9 mouse cellular contexts compared by ENCODE assay signal in the genomic region with DNA sequence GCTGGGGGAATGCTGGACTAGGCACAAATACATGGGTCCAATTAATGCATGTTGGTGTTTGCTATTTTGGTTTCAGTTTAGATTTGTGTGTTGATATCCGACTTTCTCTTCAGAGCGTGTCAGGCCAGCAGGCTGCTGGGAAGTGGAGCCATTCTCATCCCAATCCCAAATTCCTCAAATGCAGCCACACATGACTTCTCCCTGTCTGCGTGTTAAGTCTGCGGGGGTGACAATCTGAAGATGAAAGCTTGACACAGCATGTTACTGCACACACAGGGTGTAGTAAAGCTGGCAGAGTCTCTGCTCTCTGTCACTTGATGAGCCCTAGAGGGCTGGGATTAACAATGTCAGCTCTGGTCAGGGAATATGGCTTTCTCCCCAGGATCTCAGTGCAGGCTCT. TPM values are rescaled to one million over a fixed set of nuclear protein-coding genes. Genes with fewer than 3 reads are reported as not detected.
DNase-seq lines count a peak whose midpoint lies in the region; ATAC-seq lines count a peak whose summit lies in the region.
"Had no signal": no experiment of that assay in that cellular context is flagged by ENCODE, and none has a peak within 500 bp of the region (broad histone marks: within the 10 kb centered on the region; RNA-seq: fewer than 3 reads in every experiment).

No protein-coding gene starts in this region.

- peak; percentile 70 for ATAC-seq in kidney, embryonic 15.5 days (replicated peaks; ENCODE audit: low FRiP score)
- peak; percentile 45; the same call in 1 of the 2 replicates for ATAC-seq in limb, embryonic 11.5 days (ENCODE audit: insufficient number of reproducible peaks, low FRiP score, low TSS enrichment, low read depth)

- peak overlapping the region; percentile 84 for H3K27ac ChIP-seq in kidney, embryonic 15.5 days
- H3K27ac ChIP-seq in embryonic facial prominence, embryonic 10.5 days (replicated peaks): peak overlapping the region; percentile 83
- H3K27ac ChIP-seq in forebrain, embryonic 10.5 days: peak overlapping the region; percentile 86
- H3K27ac ChIP-seq in limb, embryonic 11.5 days (replicated peaks; ENCODE audit: low read depth, low read length): peak overlapping the region; percentile 85
- H3K27ac ChIP-seq: left cerebral cortex, adult 2 months had no signal

- H3K9me3 ChIP-seq in kidney, embryonic 15.5 days (replicated peaks): no peaks in the 10 kb centered on the region
- no peaks in the 10 kb centered on the region for H3K9me3 ChIP-seq in embryonic facial prominence, embryonic 10.5 days
- no peaks in the 10 kb centered on the region for H3K9me3 ChIP-seq in forebrain, embryonic 10.5 days
- H3K9me3 ChIP-seq in limb, embryonic 11.5 days (ENCODE audit: control insufficient read depth, low read length): no peaks in the 10 kb centered on the region

- no peaks in the 10 kb centered on the region for H3K36me3 ChIP-seq in kidney, embryonic 15.5 days
- H3K36me3 ChIP-seq in embryonic facial prominence, embryonic 10.5 days (replicated peaks): no peaks in the 10 kb centered on the region
- H3K36me3 ChIP-seq in forebrain, embryonic 10.5 days (replicated peaks): no peaks in the 10 kb centered on the region
- no peaks in the 10 kb centered on the region for H3K36me3 ChIP-seq in limb, embryonic 11.5 days (ENCODE audit: control insufficient read depth, insufficient read depth, low read length)

- H3K9ac ChIP-seq in kidney, embryonic 15.5 days: no peak overlapping the region
- no peak overlapping the region for H3K9ac ChIP-seq in limb, embryonic 11.5 days (ENCODE audit: low read length)

- WGBS in kidney, embryonic 15.5 days: 13% methylated on average over 4 of the region's 4 CpGs
- 19% methylated on average over 4 of the region's 4 CpGs for WGBS in embryonic facial prominence, embryonic 10.5 days
- 18% methylated on average over 4 of the region's 4 CpGs for WGBS in forebrain, embryonic 10.5 days
- 18% methylated on average over 4 of the region's 4 CpGs for WGBS in limb, embryonic 11.5 days

- no peak overlapping the region; the same call in 1 of the 2 replicates for H3K4me3 ChIP-seq in kidney, embryonic 15.5 days (replicated peaks)
- H3K4me3 ChIP-seq in embryonic facial prominence, embryonic 10.5 days: peak overlapping the region; percentile 35
- peak overlapping the region; percentile 38 for H3K4me3 ChIP-seq in forebrain, embryonic 10.5 days
- no peak overlapping the region for H3K4me3 ChIP-seq in limb, embryonic 11.5 days (ENCODE audit: low read depth, low read length)
- H3K4me3 ChIP-seq: left cerebral cortex, adult 2 months had no signal

- peaks cover 29% of the 10 kb centered on the region for H3K4me1 ChIP-seq in kidney, embryonic 15.5 days
- peaks cover 48% of the 10 kb centered on the region for H3K4me1 ChIP-seq in embryonic facial prominence, embryonic 10.5 days
- peaks cover 51% of the 10 kb centered on the region for H3K4me1 ChIP-seq in forebrain, embryonic 10.5 days
- H3K4me1 ChIP-seq in limb, embryonic 11.5 days (ENCODE audit: control insufficient read depth, insufficient read depth, low read length): peaks cover 12% of the 10 kb centered on the region

- peak overlapping the region; percentile 29 for H3K4me2 ChIP-seq in kidney, embryonic 15.5 days
- peak overlapping the region; percentile 11; the same call in 1 of the 2 replicates for H3K4me2 ChIP-seq in limb, embryonic 11.5 days (ENCODE audit: low read depth, severe bottlenecking)

- H3K27me3 ChIP-seq in kidney, embryonic 15.5 days: no peaks in the 10 kb centered on the region
- no peaks in the 10 kb centered on the region; the same call in 1 of the 2 replicates for H3K27me3 ChIP-seq in embryonic facial prominence, embryonic 10.5 days (replicated peaks; ENCODE audit: low read depth, poor library complexity, severe bottlenecking)
- H3K27me3 ChIP-seq in forebrain, embryonic 10.5 days (ENCODE audit: poor library complexity, severe bottlenecking): no peaks in the 10 kb centered on the region
- no peaks in the 10 kb centered on the region for H3K27me3 ChIP-seq in limb, embryonic 11.5 days (ENCODE audit: control insufficient read depth, insufficient read depth, low read length)

- DNase-seq in kidney, adult 8-10 months: no peak
- DNase-seq in embryonic facial prominence, embryonic 10.5 days (ENCODE audit: low spot score): no peak
- DNase-seq in forebrain, embryonic 10.5 days (ENCODE audit: extremely low spot score, low spot score): no peak
- DNase-seq in limb, embryonic 11.5 days (ENCODE audit: low spot score): no peak
- no peak for DNase-seq in adrenal gland, adult 18-20 months (ENCODE audit: low spot score in 2 of 2)
- no peak for DNase-seq in left cerebral cortex, adult 9 months (ENCODE audit: low spot score in 2 of 2)
- DNase-seq: thymus, adult 2 months had no signal

RNA-seq across cellular contexts. Expression of a gene that starts 20.0 kb away (rescaled TPM):
- polyA plus RNA-seq in kidney, embryonic 15.5 days (2015; fragmentation: Nextera tagmentation; extraction: Ambion mirVana): 60.3 and 63.1 TPM in 2 replicates
- 46.3 and 58.0 TPM in 2 replicates for polyA plus RNA-seq in embryonic facial prominence, embryonic 10.5 days (2016; fragmentation: Nextera tagmentation; extraction: Ambion mirVana)
- 27.5 and 29.2 TPM in 2 replicates for polyA plus RNA-seq in forebrain, embryonic 10.5 days (2016; fragmentation: Nextera tagmentation; extraction: Ambion mirVana)
- 112 and 118 TPM in 2 replicates for polyA plus RNA-seq in limb, embryonic 11.5 days (2014; fragmentation: Nextera tagmentation; extraction: Ambion mirVana)
- total RNA-seq in adrenal gland, adult 18-20 months (2021): 10 to 100 TPM; 20.2 to 23.0 TPM

Comparison
In these comparisons a context has a peak if more than half of its experiments do, and no peak if none do; other contexts are left out.
1. H3K4me3 ChIP-seq: peak in embryonic facial prominence, embryonic 10.5 days (single experiment) and forebrain, embryonic 10.5 days (single experiment); none in kidney, embryonic 15.5 days (single experiment) and limb, embryonic 11.5 days (single experiment).
2. Peak in every context shown above with its lines, with median percentiles within 50 percentile points of each other: H3K27ac ChIP-seq.